Mouse (Mus musculus) brain, embryonic 14.5 days (tissue): ENCODE data around the gene Slpi.

Experiments used
- CTCF ChIP-seq: fragments of 200-500 bp; IDR thresholded peaks from 2 replicates; pipeline ENCODE4 v1.5.1; 2012; ENCODE audit warnings: inconsistent platforms, mild to moderate bottlenecking, moderate library complexity, borderline replicate concordance; ENCODE audit not compliant: insufficient read depth, insufficient read length; ENCODE audit errors: extremely low read depth
- POLR2A ChIP-seq: fragments of 200-500 bp; IDR thresholded peaks from 2 replicates; pipeline ENCODE4 v1.6.1; 2012; ENCODE audit warnings: mild to moderate bottlenecking, inconsistent platforms, borderline replicate concordance; ENCODE audit not compliant: poor library complexity, insufficient read depth, insufficient read length, severe bottlenecking; ENCODE audit errors: extremely low read depth

DNA sequence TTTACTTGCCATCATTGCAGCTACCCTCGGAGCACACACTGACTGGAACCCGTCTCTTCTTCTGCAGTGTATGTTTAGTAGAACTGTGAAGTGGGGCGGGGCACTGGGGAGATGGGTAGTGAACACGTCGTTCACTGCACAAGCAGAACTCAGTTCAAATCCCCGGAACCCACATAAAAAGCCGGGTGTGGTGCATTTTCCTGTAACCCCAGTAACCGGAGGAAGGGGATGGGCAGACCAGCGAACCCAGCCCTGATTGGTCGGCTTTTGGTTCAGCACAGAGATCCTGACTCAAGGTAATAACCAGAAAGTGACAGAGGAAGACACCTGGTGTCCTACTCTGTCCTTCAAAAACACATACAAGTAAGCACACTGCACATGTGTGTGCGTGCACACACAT lies 35.5 kb downstream of the Slpi start:
- TF ChIP-seq CTCF (no peak), POLR2A (no peak)
